Mouse (Mus musculus): ENCODE measurements around the gene Ppp2r3d. TPM values are rescaled to one million over a fixed set of nuclear protein-coding genes. Genes with fewer than 3 reads are reported as not detected.

Gene Ppp2r3d
- 100 to 1,000 TPM; 201 to 208 TPM for total RNA-seq (2023)

GRCm38 (mm10) chr9:124476096-124476902 is at the start of gene Ppp2r3d:
Gene Ppp2r3d, minus strand, starts transcription at chr9:124476898.

GRCm38 (mm10) chr9:124493693-124494092 is 17.0 kb upstream of the Ppp2r3d start, which contains the start of gene Gm21836:
Gene Gm21836, minus strand, starts transcription at chr9:124493793.

Other genes starting within 250 kb of the Ppp2r3d start
- 10 to 100 TPM; 17.6 to 22.3 TPM for gene 2010315B03Rik, start 164.2 kb downstream of the Ppp2r3d start, total RNA-seq (2023)
- gene Gm21836, start 16.9 kb upstream of the Ppp2r3d start, total RNA-seq (2023): not detected

Data from T-cell, adult 66 days (primary cell).